Mouse (Mus musculus) forebrain, embryonic 16.5 days (tissue): ENCODE measurements around the gene Plcl2. TPM values are rescaled to one million over a fixed set of nuclear protein-coding genes. Genes with fewer than 3 reads are reported as not detected.
A peak's percentile ranks its signal among the peaks of the same experiment; 100 is the strongest.
"Not testable (repeated sequence)": the region's sequence is repeated elsewhere in the genome, so short reads cannot be mapped to it uniquely, and the experiment has no call there.

Source experiments
- ATAC-seq: fragments of 200-750 bp; cut with Nextera tagmentation; 2 replicates; pipeline ENCODE4 v1.8.0; 2017; ENCODE audit warnings: mild to moderate bottlenecking, moderate library complexity
- H3K27ac ChIP-seq: fragments of 300-500 bp; sonication (generic); 2 replicates; pipeline ENCODE4 v1.5.1; 2014; ENCODE audit warnings: low read length, control low read depth
- H3K27me3 ChIP-seq: fragments of 300-500 bp; sonication (generic); replicated peaks from 2 replicates; pipeline ENCODE4 v1.6.1; 2014; ENCODE audit warnings: low read length; ENCODE audit not compliant: control insufficient read depth, insufficient read depth
- H3K36me3 ChIP-seq: fragments of 300-500 bp; sonication (generic); 2 replicates; pipeline ENCODE4 v1.6.1; 2014; ENCODE audit not compliant: control insufficient read depth, insufficient read depth
- H3K4me1 ChIP-seq: fragments of 300-500 bp; sonication (generic); replicated peaks from 2 replicates; pipeline ENCODE4 v1.6.1; 2014; ENCODE audit warnings: low read length; ENCODE audit not compliant: control insufficient read depth, insufficient read depth
- H3K4me2 ChIP-seq: fragments of 300-500 bp; sonication (generic); 2 replicates; pipeline ENCODE4 v1.6.1; 2014; ENCODE audit warnings: mild to moderate bottlenecking, low read length, control low read depth
- H3K4me3 ChIP-seq: fragments of 300-500 bp; sonication (generic); replicated peaks from 2 replicates; pipeline ENCODE4 v1.5.1; 2014; ENCODE audit warnings: mild to moderate bottlenecking, low read length, control low read depth
- H3K9ac ChIP-seq: fragments of 300-500 bp; sonication (generic); replicated peaks from 2 replicates; pipeline ENCODE4 v1.6.1; 2014; ENCODE audit warnings: low read depth, low read length, control low read depth
- H3K9me3 ChIP-seq: fragments of 300-500 bp; sonication (generic); 2 replicates; pipeline ENCODE4 v1.6.1; 2016; ENCODE audit warnings: low read length; ENCODE audit not compliant: control insufficient read depth
- WGBS: fragments of 180-500 bp; shearing (Covaris S2); extraction: QIAGEN DNeasy Blood & Tissue Kit; methylation state at CpG from one replicate; pipeline ENCODE4 v1.1.7; 2014; 5-methylcytosine and 5-hydroxymethylcytosine counted together
- polyA plus RNA-seq: library from polyadenylated mRNA; unstranded; fragments of >200 nt; fragmentation: Nextera tagmentation; extraction: Ambion mirVana; gene quantifications from 2 replicates; pipeline ENCODE4 v1.2.1, GENCODE M21; 2015

Plcl2 gene
- polyA plus RNA-seq, 1 experiment from 2014 or later, result 9.7 TPM

GRCm38 (mm10) chr17:50552130-50552529, 42.9 kb downstream of the Plcl2 start:
- WGBS, result 95% methylated on average over 2 of the region's 2 CpGs
- ATAC-seq, result no peak
- Histone ChIP-seq H3K36me3 (no peaks in the 10 kb centered on the region), H3K9ac (no peak overlapping the region), H3K27ac (no peak overlapping the region), H3K9me3 (no peaks in the 10 kb centered on the region), H3K27me3 (no peaks in the 10 kb centered on the region), H3K4me3 (no peak overlapping the region), H3K4me2 (no peak overlapping the region), H3K4me1 (no peaks in the 10 kb centered on the region)

DNA sequence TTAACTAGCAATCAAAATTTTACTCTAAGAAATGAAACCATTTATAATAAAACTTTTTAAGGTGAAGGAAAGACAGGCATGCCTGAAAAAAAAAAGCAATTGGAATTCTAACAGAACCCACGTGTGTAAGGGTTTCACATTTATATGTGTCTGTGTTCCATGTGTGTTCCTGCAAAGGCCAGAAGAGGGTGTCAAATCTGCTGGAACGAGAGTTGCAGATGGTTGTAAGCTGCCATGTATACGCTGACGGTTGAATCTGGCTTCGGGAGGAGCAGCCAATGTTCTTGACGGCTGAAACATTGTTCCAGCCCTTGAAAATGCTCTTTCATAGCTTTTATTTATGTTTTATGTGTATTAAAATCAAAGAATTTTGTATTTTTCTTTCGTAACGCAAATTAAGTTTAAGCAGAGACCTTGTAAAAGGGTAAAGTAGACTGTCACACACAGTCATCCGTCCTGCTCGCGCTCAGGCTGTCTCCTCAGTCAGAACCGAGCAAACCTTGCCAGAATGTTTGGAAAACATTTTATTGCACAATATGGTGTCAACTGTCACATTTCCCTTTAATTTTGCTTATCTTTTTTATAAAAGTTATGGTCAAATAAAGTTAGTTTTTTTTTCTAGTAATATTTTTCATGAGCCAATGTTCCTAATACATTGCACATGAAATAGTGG, 48.5 kb downstream of the Plcl2 start:
- 74% methylated on average over 12 of the region's 12 CpGs for WGBS
- H3K36me3 ChIP-seq, result no peaks in the 10 kb centered on the region
- no peaks in the 10 kb centered on the region for H3K4me1 ChIP-seq
- H3K9me3 ChIP-seq, result no peaks in the 10 kb centered on the region
- H3K9ac ChIP-seq, result no peak overlapping the region
- no peak overlapping the region for H3K27ac ChIP-seq
- no peak overlapping the region for H3K4me3 ChIP-seq
- no peak overlapping the region for H3K4me2 ChIP-seq
- peak; percentile 58; the same call in 1 of the 2 replicates for ATAC-seq
- H3K27me3 ChIP-seq, result no peaks in the 10 kb centered on the region

DNA sequence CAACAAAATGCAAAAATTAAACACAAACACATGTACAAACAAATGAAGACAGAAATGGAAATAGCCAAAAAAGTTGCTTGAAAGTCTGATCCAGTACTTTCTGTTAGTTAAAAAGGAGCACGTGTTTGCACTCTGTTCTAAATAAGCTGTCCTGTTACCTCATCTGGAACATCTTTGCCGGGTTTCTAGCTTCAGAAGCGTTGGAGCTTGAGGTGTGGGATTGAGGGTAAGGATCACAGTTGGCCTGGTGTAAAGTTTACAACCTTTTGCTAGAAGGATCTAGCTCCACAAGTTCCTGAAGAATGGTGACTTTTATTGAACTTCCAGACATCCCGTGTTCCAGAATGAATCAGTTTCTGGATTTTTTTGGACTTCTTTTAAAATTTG, 49.0 kb downstream of the Plcl2 start:
- H3K36me3 ChIP-seq, result no peaks in the 10 kb centered on the region
- 78% methylated on average over 4 of the region's 4 CpGs for WGBS
- H3K9ac ChIP-seq, result no peak overlapping the region
- H3K9me3 ChIP-seq, result no peaks in the 10 kb centered on the region
- H3K4me1 ChIP-seq, result no peaks in the 10 kb centered on the region
- H3K27ac ChIP-seq, result no peak overlapping the region
- H3K4me3 ChIP-seq, result no peak overlapping the region
- H3K27me3 ChIP-seq, result no peaks in the 10 kb centered on the region
- no peak overlapping the region for H3K4me2 ChIP-seq
- no peak for ATAC-seq

DNA sequence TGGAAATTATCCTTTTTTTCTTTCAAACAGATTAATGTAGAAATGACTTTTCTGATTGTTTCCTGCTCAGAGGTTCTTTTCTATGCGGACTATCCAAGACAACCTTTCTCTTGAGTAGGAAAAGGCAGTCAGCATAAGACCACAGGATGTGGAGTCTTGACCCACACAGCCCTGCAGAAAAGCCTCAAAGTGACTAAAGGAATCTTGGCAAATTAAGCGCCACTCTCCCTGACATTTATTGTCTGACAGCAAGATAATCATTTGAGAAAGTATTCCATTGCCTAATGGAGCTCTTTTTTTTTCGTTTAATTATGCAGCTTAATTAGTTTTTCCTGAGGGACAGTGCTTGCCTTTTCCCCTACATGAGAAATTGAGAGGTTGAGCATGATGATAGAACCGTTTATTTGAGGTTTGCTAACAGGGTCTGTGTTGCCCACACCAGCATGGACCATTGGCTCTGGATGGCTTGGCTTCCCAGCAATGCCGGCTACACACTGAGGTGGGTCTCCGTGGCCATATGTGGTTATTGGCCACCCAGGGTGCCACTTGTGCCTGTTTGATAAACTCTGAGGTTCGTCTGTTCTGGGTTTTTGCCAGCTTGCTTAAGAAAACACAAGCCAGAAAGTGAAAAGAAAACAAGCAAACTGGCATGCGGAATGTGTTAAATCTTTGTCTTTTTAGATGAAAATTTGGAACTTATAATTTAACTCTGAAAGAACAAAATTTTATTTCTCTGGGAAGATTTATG, 56.3 kb downstream of the Plcl2 start:
- Histone ChIP-seq H3K27me3 (no peaks in the 10 kb centered on the region), H3K4me1 (peaks cover 7% of the 10 kb centered on the region), H3K4me3 (no peak overlapping the region), H3K9me3 (no peaks in the 10 kb centered on the region), H3K36me3 (no peaks in the 10 kb centered on the region), H3K4me2 (no peak overlapping the region), H3K27ac (no peak overlapping the region), H3K9ac (no peak overlapping the region)
- 26% methylated on average over 8 of the region's 8 CpGs for WGBS
- ATAC-seq, result peak; percentile 64

DNA sequence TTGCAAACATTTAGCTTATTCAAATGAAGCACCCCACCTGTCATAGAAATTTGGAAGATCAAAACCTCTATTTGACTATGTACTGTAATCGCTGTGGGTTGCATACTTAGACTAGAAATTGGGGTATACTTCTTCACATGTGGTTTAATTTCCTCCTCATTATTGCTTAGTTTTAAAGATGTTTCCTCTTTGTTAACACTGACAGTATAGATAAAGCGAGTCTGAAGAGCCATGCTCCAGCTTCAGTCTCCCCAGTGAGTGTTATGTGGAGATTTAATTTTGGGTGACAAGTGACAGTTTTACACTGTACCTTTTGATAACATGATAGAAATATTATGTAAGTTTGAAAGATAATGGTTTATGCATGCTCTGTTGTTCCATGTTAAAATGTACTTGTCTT, 59.6 kb downstream of the Plcl2 start:
- no peak for ATAC-seq
- H3K36me3 ChIP-seq, result no peaks in the 10 kb centered on the region
- H3K9ac ChIP-seq, result no peak overlapping the region
- H3K27me3 ChIP-seq, result no peaks in the 10 kb centered on the region
- H3K4me2 ChIP-seq, result no peak overlapping the region
- no peak overlapping the region for H3K4me3 ChIP-seq
- WGBS, result 87% methylated on average over 2 of the region's 2 CpGs
- peaks cover 7% of the 10 kb centered on the region for H3K4me1 ChIP-seq
- H3K27ac ChIP-seq, result no peak overlapping the region
- no peaks in the 10 kb centered on the region for H3K9me3 ChIP-seq

DNA sequence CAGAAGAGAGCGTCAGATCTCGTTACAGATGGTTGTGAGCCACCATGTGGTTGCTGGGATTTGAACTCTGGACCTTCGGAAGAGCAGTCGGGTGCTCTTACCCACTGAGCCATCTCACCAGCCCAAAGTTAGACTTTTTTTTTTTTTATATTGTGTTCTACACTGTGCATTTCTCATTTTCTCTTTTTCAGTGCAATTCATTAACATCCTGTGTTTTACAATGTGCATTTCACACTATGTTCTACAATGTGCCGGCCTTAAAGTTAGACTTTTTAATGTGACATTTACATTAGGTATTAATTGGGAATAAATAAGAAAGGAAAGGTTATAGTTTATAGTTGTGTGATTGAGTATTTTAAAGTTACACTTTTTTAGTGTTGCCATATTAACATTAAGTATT, 61.0 kb downstream of the Plcl2 start:
- H3K27me3 ChIP-seq, ATAC-seq, H3K4me1 ChIP-seq, H3K36me3 ChIP-seq, H3K9me3 ChIP-seq, H3K27ac ChIP-seq, H3K4me2 ChIP-seq, H3K4me3 ChIP-seq, H3K9ac ChIP-seq: not testable (repeated sequence)
- 93% methylated on average over 4 of the region's 5 CpGs for WGBS

DNA sequence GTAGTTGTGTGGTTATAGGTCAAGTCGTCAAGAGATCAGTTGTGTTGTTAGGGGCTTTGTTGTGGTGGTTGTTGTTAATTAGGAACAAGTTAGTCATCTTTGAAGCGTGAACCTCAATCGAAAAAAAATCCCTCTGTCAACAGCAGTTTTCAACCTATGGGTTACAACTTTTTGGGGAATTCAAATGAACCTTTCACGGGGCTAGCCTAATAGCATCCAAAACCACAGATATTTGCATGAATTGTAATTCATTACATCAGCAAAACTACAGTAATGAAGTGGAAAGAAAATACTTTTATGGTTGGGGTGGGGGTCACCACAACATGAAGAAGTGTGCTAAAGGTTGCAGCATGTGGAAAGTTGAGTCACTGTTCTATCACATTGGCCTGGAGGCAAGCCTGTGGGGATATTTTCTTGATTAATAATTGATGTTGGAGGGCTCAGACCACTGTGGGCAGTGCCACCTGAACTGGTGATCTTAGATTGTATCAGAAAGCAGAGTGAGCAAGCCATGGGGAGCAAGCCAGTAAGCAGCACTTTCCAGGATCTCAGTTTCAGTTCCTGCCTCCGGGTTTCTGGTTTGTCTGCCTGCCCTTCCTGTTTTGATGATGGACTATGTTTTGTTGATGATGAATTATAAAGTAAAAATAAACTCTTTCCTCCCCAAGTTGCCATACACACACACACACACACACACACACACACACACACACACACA, 61.6 kb downstream of the Plcl2 start:
- no peak overlapping the region for H3K9ac ChIP-seq
- WGBS, result 70% methylated on average over 5 of the region's 5 CpGs
- no peaks in the 10 kb centered on the region for H3K36me3 ChIP-seq
- no peak overlapping the region for H3K27ac ChIP-seq
- H3K4me1 ChIP-seq, result peaks cover 4% of the 10 kb centered on the region
- H3K4me3 ChIP-seq, result no peak overlapping the region
- H3K27me3 ChIP-seq, result no peaks in the 10 kb centered on the region
- ATAC-seq, result no peak
- no peak overlapping the region for H3K4me2 ChIP-seq
- no peaks in the 10 kb centered on the region for H3K9me3 ChIP-seq

DNA sequence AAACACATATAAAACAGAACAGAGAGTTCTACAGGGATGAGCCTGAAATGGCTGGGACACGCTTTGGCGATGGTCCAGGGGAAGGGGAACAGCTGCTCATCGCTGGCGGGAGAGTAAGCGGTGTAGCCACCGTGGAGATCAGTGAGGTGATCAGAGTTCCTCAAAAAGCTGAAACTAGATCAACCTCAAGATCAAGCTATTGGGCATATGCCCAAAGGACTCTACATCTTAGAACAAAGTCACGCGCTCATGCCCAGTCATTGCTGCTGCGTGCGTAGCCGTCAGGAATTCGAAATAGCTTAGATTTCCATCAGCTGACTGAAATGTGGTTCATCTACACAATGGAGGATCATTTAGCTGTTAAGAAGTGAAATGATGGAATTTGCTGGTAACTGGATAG, 65.0 kb downstream of the Plcl2 start:
- H3K36me3 ChIP-seq, result no peaks in the 10 kb centered on the region
- H3K27ac ChIP-seq, result no peak overlapping the region
- 88% methylated on average over 12 of the region's 12 CpGs for WGBS
- H3K9me3 ChIP-seq, result no peaks in the 10 kb centered on the region
- no peaks in the 10 kb centered on the region for H3K27me3 ChIP-seq
- H3K4me2 ChIP-seq, result no peak overlapping the region
- ATAC-seq, result no peak
- H3K4me1 ChIP-seq, result no peaks in the 10 kb centered on the region
- H3K9ac ChIP-seq, result no peak overlapping the region
- H3K4me3 ChIP-seq, result no peak overlapping the region

DNA sequence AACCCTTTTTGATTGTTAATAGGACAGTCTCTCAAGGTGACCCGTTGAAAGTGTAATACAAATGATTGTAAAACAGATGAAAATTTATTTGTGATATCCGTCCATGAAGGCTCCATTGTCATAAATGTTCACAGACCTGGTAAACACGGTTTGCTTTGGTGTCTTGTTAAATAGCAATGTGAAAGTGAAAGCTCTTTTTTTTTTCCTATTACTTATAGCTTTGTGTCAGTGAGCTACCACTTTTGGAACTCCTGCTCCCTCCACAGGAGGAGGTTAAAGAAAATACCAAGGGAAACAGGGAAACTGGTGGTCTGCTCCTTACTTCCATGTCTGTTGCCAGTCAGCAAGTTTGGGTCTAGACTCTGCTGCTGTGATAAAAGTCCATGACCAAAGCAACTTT, 71.2 kb downstream of the Plcl2 start:
- Histone ChIP-seq H3K9me3 (no peaks in the 10 kb centered on the region), H3K9ac (no peak overlapping the region), H3K36me3 (no peaks in the 10 kb centered on the region), H3K27ac (no peak overlapping the region), H3K27me3 (no peaks in the 10 kb centered on the region), H3K4me3 (no peak overlapping the region), H3K4me2 (no peak overlapping the region), H3K4me1 (no peaks in the 10 kb centered on the region)
- ATAC-seq, result no peak
- 91% methylated on average over 3 of the region's 3 CpGs for WGBS
